Mouse (Mus musculus) cerebellum, adult 2 months (tissue): ENCODE measurements at regions not wholly inside any gene's neighbourhood (a gene's known extent, or its start where the extent isn't known, plus 50 kb on each side); places are given as distances from the start of the nearest gene placed in this dataset.

Experiments
- DNase-seq, 2 experiments: peaks; one replicate each; pipeline ENCODE4 v3.0.0; 2021
- H3K27ac ChIP-seq: fragments of 200-500 bp; 2 replicates; pipeline ENCODE4 v1.5.1; 2012; ENCODE audit warnings: low read length, control low read depth, inconsistent platforms; ENCODE audit not compliant: insufficient read depth
- H3K27me3 ChIP-seq: fragments of 200-500 bp; 2 replicates; pipeline ENCODE4 v1.6.1; 2012; ENCODE audit warnings: inconsistent platforms, mild to moderate bottlenecking, low read length, moderate library complexity; ENCODE audit not compliant: control insufficient read depth, insufficient read depth
- H3K4me1 ChIP-seq: fragments of 200-500 bp; 2 replicates; pipeline ENCODE4 v1.6.1; 2011; ENCODE audit warnings: low read length; ENCODE audit not compliant: control insufficient read depth, insufficient read depth
- H3K4me3 ChIP-seq: fragments of 200-500 bp; replicated peaks from 2 replicates; pipeline ENCODE3; 2011; ENCODE audit warnings: mild to moderate bottlenecking, low read depth, low read length, control low read depth; ENCODE audit not compliant: insufficient read depth
- CTCF ChIP-seq: fragments of 200-500 bp; IDR thresholded peaks from 2 replicates; pipeline ENCODE4 v1.5.1; 2011; ENCODE audit warnings: low read depth, mild to moderate bottlenecking, control low read depth, low read length, moderate library complexity, borderline replicate concordance; ENCODE audit not compliant: insufficient read depth
- POLR2A ChIP-seq: fragments of 200-500 bp; IDR thresholded peaks from 2 replicates; pipeline ENCODE4 v1.6.1; 2011; ENCODE audit warnings: low read length, control low read depth, borderline replicate concordance; ENCODE audit not compliant: insufficient read depth
- WGBS: fragments of 180-500 bp; shearing (Covaris S2); methylation state at CpG from one replicate; pipeline ENCODE4 v1.1.7; 2018; 5-methylcytosine and 5-hydroxymethylcytosine counted together

DNA sequence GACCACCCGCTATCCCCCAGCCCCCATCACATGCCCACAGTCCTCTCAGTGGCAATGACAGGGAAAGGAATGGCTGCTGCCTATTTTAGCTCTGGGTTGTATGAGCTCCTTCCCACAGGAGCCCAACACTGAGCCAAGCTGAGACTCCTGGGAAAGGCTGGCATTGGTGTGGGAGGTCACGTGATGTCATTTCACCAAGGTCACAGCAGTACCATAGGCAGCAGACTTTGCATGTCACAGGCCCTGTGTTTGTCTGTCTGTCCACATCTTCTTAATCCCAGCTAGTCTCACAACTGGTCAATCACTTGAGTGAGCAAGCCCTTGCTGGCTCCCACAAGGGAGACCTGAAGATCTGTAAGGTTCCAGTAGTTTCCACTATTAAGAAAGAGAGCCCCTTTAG, 58.7 kb upstream of the Insig1 start:
- H3K27me3 ChIP-seq: no peaks in the 10 kb centered on the region
- no peak for TF ChIP-seq POLR2A
- TF ChIP-seq CTCF: no peak
- H3K4me1 ChIP-seq: no peaks in the 10 kb centered on the region
- no peak overlapping the region for H3K4me3 ChIP-seq
- no peak overlapping the region for H3K27ac ChIP-seq
- 92% methylated on average over 2 of the region's 2 CpGs for WGBS
- no peak for DNase-seq

GRCm38 (mm10) chr5:28013619-28014273, 57.4 kb upstream of the Insig1 start:
- no peak for DNase-seq
- no peak overlapping the region for H3K4me3 ChIP-seq
- no peak overlapping the region for H3K27ac ChIP-seq
- TF ChIP-seq CTCF (no peak), POLR2A (no peak)
- 75% methylated on average over 6 of the region's 6 CpGs for WGBS
- H3K27me3 ChIP-seq: no peaks in the 10 kb centered on the region
- H3K4me1 ChIP-seq: no peaks in the 10 kb centered on the region

GRCm38 (mm10) chr5:28019864-28020263, 51.3 kb upstream of the Insig1 start:
- Histone ChIP-seq H3K4me1 (no peaks in the 10 kb centered on the region), H3K27me3 (no peaks in the 10 kb centered on the region), H3K4me3 (no peak overlapping the region), H3K27ac (no peak overlapping the region)
- 48% methylated on average over 3 of the region's 3 CpGs for WGBS
- TF ChIP-seq POLR2A (no peak), CTCF (no peak)
- no peak for DNase-seq
